Mouse (Mus musculus): ENCODE measurements around the gene Ufd1. TPM values are rescaled to one million over a fixed set of nuclear protein-coding genes. Genes with fewer than 3 reads are reported as not detected.

The Ufd1 gene
- polyA plus RNA-seq (2015; fragmentation: Nextera tagmentation; extraction: Ambion mirVana) = 115 and 130 TPM in 2 replicates

DNA sequence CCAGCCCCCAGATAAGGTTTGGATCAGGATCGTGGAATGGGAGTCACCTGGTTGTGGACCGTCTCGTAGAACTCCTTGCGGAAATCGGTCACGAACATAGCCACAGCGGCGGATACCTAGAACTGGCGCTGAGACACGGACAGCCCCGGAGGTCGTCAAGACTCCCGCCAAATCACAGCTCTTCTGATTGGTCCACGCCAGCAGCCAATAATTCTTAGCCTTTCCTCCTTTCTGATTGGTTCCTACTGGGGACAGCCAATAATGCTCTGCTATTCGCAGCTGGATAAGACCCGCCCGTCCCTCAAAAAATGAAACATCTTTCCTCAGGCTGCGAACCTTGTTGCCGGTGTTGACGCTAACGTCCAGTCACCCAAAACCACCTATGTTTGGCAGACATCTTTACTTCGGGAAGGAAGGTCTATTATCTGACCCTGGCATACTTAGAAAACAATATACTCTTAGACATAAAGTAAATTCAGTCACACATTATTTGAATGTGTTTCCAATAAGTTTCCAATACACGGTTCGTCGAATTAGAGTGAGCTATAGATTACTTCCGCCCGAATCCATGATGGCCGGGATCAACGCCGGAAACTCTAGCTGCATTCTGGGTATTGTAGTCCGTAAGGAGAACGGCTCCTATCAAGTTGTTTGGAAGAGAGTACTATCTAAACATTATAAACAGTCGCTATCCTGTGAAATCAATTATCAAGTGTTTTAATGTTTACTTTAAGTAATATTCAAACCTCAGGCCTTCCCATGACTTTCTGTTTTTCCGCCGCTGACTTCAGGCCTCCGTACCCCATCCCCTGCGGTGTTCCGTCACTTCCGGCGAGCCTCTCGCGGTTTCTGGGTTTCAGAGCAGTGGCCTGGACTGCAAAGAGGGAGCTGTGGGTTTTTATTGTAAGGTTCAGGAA, at the start of gene Ufd1, which contains the start of gene Cdc45:
Gene Ufd1, plus strand, starts transcription at position 312 of the 917 bp plus-strand sequence.
Gene Cdc45, minus strand, starts transcription at position 520 of the 917 bp plus-strand sequence.
- H3K9ac ChIP-seq (replicated peaks; ENCODE audit: low read depth, low read length) = peak within 1 kb of the TSS; percentile 81
- no peaks in the 10 kb centered on the region for H3K9me3 ChIP-seq (ENCODE audit: control insufficient read depth, low read length)
- peak within 1 kb of the TSS; percentile 77 for H3K27ac ChIP-seq (ENCODE audit: low read length)
- H3K4me3 ChIP-seq (replicated peaks; ENCODE audit: low read length) = peak within 1 kb of the TSS; percentile 92
- under 1% methylated on average over 42 of the region's 42 CpGs for WGBS
- H3K4me2 ChIP-seq (ENCODE audit: low read length) = peak within 1 kb of the TSS; percentile 86
- H3K36me3 ChIP-seq (ENCODE audit: control insufficient read depth, insufficient read depth) = peaks cover 13% of the 10 kb centered on the region; the same call in 1 of the 2 replicates
- peak; percentile 97 for ATAC-seq
- H3K4me1 ChIP-seq (replicated peaks; ENCODE audit: control insufficient read depth, insufficient read depth, low read length) = peaks cover 11% of the 10 kb centered on the region
- no peaks in the 10 kb centered on the region for H3K27me3 ChIP-seq (replicated peaks; ENCODE audit: control insufficient read depth, insufficient read depth, low read length)

- Histone ChIP-seq H3K36me3 (ENCODE audit: control insufficient read depth, insufficient read depth) (no peaks in the 10 kb centered on the region), H3K27me3 (replicated peaks; ENCODE audit: control insufficient read depth, insufficient read depth, low read length) (no peaks in the 10 kb centered on the region), H3K4me2 (ENCODE audit: low read length) (no peak overlapping the region), H3K9me3 (ENCODE audit: control insufficient read depth, low read length) (no peaks in the 10 kb centered on the region), H3K4me1 (replicated peaks; ENCODE audit: control insufficient read depth, insufficient read depth, low read length) (no peaks in the 10 kb centered on the region), H3K9ac (replicated peaks; ENCODE audit: low read depth, low read length) (no peak overlapping the region), H3K27ac (ENCODE audit: low read length) (no peak overlapping the region), H3K4me3 (replicated peaks; ENCODE audit: low read length) (no peak overlapping the region)
- WGBS = 76% methylated on average over 3 of the region's 3 CpGs
- ATAC-seq = no peak
These were observed 48.6 kb upstream of the Ufd1 start for GRCm38 (mm10) chr16:18762960-18763359.

DNA sequence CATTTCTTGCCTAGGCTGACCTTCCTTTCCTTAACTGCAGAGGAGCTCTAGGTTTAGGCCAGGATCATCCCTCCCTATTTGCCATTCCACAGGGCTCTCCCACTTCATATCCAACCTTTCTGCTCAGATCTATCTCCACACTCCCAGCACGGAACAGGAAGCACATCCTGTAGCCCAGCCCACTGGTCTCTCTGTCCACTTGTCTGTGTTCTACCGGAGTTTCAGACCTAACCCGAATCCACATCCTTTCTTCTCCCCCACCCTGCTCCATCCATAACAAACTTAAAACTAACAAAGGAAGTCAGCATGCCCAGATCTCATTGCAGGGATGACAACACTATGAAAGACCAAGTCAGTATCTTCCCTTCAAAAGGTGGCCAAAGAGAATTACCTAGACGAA, 45.2 kb upstream of the Ufd1 start:
- Histone ChIP-seq H3K4me3 (replicated peaks; ENCODE audit: low read length) (no peak overlapping the region), H3K36me3 (ENCODE audit: control insufficient read depth, insufficient read depth) (no peaks in the 10 kb centered on the region), H3K4me1 (replicated peaks; ENCODE audit: control insufficient read depth, insufficient read depth, low read length) (no peaks in the 10 kb centered on the region), H3K9me3 (ENCODE audit: control insufficient read depth, low read length) (no peaks in the 10 kb centered on the region), H3K27ac (ENCODE audit: low read length) (no peak overlapping the region), H3K27me3 (replicated peaks; ENCODE audit: control insufficient read depth, insufficient read depth, low read length) (no peaks in the 10 kb centered on the region), H3K9ac (replicated peaks; ENCODE audit: low read depth, low read length) (no peak overlapping the region), H3K4me2 (ENCODE audit: low read length) (no peak overlapping the region)
- 78% methylated on average over 4 of the region's 4 CpGs for WGBS
- no peak for ATAC-seq

GRCm38 (mm10) chr16:18769501-18769900, 42.1 kb upstream of the Ufd1 start:
- H3K4me3 ChIP-seq (replicated peaks; ENCODE audit: low read length) = no peak overlapping the region
- no peak for ATAC-seq
- 50% methylated on average over 1 of the region's 1 CpGs for WGBS
- no peaks in the 10 kb centered on the region for H3K4me1 ChIP-seq (replicated peaks; ENCODE audit: control insufficient read depth, insufficient read depth, low read length)
- H3K9ac ChIP-seq (replicated peaks; ENCODE audit: low read depth, low read length) = no peak overlapping the region
- no peak overlapping the region for H3K4me2 ChIP-seq (ENCODE audit: low read length)
- H3K27me3 ChIP-seq (replicated peaks; ENCODE audit: control insufficient read depth, insufficient read depth, low read length) = peaks cover under 1% of the 10 kb centered on the region; the same call in 1 of the 2 replicates
- H3K27ac ChIP-seq (ENCODE audit: low read length) = no peak overlapping the region
- no peaks in the 10 kb centered on the region for H3K36me3 ChIP-seq (ENCODE audit: control insufficient read depth, insufficient read depth)
- no peaks in the 10 kb centered on the region for H3K9me3 ChIP-seq (ENCODE audit: control insufficient read depth, low read length)

DNA sequence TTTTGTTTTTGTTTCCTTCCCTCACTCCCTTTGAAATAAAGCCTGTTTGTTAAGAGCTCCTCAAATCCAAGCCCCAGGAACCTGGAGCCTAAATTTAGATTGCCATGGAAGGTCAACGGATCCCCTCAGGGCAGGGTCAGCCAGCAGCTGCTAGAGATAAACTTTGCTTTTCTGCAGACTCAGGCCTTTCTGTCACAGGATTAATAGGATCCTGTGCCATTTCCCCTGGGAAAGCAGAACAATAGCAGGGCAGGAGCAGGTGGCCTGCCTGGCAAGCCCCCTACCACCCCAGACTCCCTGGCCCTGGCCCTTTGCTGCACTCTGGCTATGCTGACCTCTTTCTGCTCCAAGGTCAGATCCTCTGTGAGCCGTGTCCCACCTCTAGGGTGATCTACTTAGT, 37.6 kb upstream of the Ufd1 start:
- no peak for ATAC-seq
- H3K9ac ChIP-seq (replicated peaks; ENCODE audit: low read depth, low read length) = no peak overlapping the region
- H3K9me3 ChIP-seq (ENCODE audit: control insufficient read depth, low read length) = no peaks in the 10 kb centered on the region
- H3K4me1 ChIP-seq (replicated peaks; ENCODE audit: control insufficient read depth, insufficient read depth, low read length) = peaks cover 13% of the 10 kb centered on the region
- H3K27ac ChIP-seq (ENCODE audit: low read length) = no peak overlapping the region
- H3K36me3 ChIP-seq (ENCODE audit: control insufficient read depth, insufficient read depth) = no peaks in the 10 kb centered on the region
- no peak overlapping the region for H3K4me2 ChIP-seq (ENCODE audit: low read length)
- H3K4me3 ChIP-seq (replicated peaks; ENCODE audit: low read length) = no peak overlapping the region
- 27% methylated on average over 2 of the region's 2 CpGs for WGBS
- H3K27me3 ChIP-seq (replicated peaks; ENCODE audit: control insufficient read depth, insufficient read depth, low read length) = peaks cover 41% of the 10 kb centered on the region

- ATAC-seq = no peak
- Histone ChIP-seq H3K4me2 (ENCODE audit: low read length) (no peak overlapping the region), H3K9me3 (ENCODE audit: control insufficient read depth, low read length) (no peaks in the 10 kb centered on the region), H3K9ac (replicated peaks; ENCODE audit: low read depth, low read length) (no peak overlapping the region), H3K36me3 (ENCODE audit: control insufficient read depth, insufficient read depth) (no peaks in the 10 kb centered on the region), H3K4me3 (replicated peaks; ENCODE audit: low read length) (no peak overlapping the region), H3K4me1 (replicated peaks; ENCODE audit: control insufficient read depth, insufficient read depth, low read length) (peaks cover 13% of the 10 kb centered on the region), H3K27me3 (replicated peaks; ENCODE audit: control insufficient read depth, insufficient read depth, low read length) (peaks cover 42% of the 10 kb centered on the region), H3K27ac (ENCODE audit: low read length) (no peak overlapping the region)
- WGBS = 22% methylated on average over 18 of the region's 18 CpGs
These were observed 35.7 kb upstream of the Ufd1 start for GRCm38 (mm10) chr16:18775621-18776555.

DNA sequence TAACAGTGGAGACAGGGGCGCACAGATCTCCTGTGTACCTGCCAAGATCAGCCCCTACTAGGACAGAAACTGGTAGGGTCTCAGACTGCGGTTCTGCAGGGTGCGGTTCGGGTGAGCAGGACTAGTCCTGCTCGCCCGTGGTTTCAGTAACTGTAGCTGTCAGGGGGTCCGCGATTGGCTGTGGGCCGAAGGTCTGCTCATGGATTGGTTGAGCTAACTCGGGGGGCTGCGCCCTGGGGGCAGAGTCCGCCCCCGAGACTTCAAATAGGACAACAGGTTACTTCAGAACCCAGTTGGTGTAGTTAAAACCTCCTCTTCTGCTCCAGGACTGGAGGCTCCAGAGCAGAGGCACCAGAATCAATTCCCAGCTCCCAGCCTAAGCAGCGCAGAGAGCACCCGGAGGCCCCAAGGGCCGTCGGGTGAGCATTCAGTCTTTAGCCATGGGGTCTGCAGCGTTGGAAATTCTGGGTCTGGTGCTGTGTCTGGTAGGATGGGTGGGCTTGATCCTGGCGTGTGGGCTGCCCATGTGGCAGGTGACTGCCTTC, 35.0 kb upstream of the Ufd1 start, which contains the start of gene Cldn5:
Gene Cldn5, plus strand, starts transcription at position 292 of the 545 bp plus-strand sequence.
- peaks cover 13% of the 10 kb centered on the region for H3K4me1 ChIP-seq (replicated peaks; ENCODE audit: control insufficient read depth, insufficient read depth, low read length)
- H3K4me3 ChIP-seq (replicated peaks; ENCODE audit: low read length) = peak within 1 kb of the TSS; percentile 43
- H3K9ac ChIP-seq (replicated peaks; ENCODE audit: low read depth, low read length) = peak within 1 kb of the TSS; percentile 29; the same call in 1 of the 2 replicates
- no peak within 1 kb of the TSS for H3K27ac ChIP-seq (ENCODE audit: low read length)
- peak within 1 kb of the TSS; percentile 70 for H3K4me2 ChIP-seq (ENCODE audit: low read length)
- 5% methylated on average over 19 of the region's 19 CpGs for WGBS
- peaks cover 42% of the 10 kb centered on the region for H3K27me3 ChIP-seq (replicated peaks; ENCODE audit: control insufficient read depth, insufficient read depth, low read length)
- H3K9me3 ChIP-seq (ENCODE audit: control insufficient read depth, low read length) = no peaks in the 10 kb centered on the region
- peak; percentile 47 for ATAC-seq
- H3K36me3 ChIP-seq (ENCODE audit: control insufficient read depth, insufficient read depth) = no peaks in the 10 kb centered on the region

- peak overlapping the region; percentile 70 for H3K4me2 ChIP-seq (ENCODE audit: low read length)
- peaks cover 42% of the 10 kb centered on the region for H3K27me3 ChIP-seq (replicated peaks; ENCODE audit: control insufficient read depth, insufficient read depth, low read length)
- peak overlapping the region; percentile 43 for H3K4me3 ChIP-seq (replicated peaks; ENCODE audit: low read length)
- H3K36me3 ChIP-seq (ENCODE audit: control insufficient read depth, insufficient read depth) = no peaks in the 10 kb centered on the region
- ATAC-seq = peak; percentile 65
- 2% methylated on average over 80 of the region's 80 CpGs for WGBS
- H3K4me1 ChIP-seq (replicated peaks; ENCODE audit: control insufficient read depth, insufficient read depth, low read length) = peaks cover 13% of the 10 kb centered on the region
- H3K9ac ChIP-seq (replicated peaks; ENCODE audit: low read depth, low read length) = peak overlapping the region; percentile 29; the same call in 1 of the 2 replicates
- no peaks in the 10 kb centered on the region for H3K9me3 ChIP-seq (ENCODE audit: control insufficient read depth, low read length)
- H3K27ac ChIP-seq (ENCODE audit: low read length) = no peak overlapping the region
These were observed 34.2 kb upstream of the Ufd1 start for GRCm38 (mm10) chr16:18777101-18778080.
